Mouse (Mus musculus) fibroblast of lung, adult 2 months (primary cell): Measurements from ENCODE around the gene Ttbk1.
"Not testable (repeated sequence)": the region's sequence is repeated elsewhere in the genome, so short reads cannot be mapped to it uniquely, and the experiment has no call there.

Source experiments
- DNase-seq: peaks from one replicate; pipeline ENCODE4 v3.0.0-alpha.2; 2011; ENCODE audit warnings: low read depth

The Ttbk1 gene

GRCm38 (mm10) chr17:46487431-46487830 lies at the start of gene Ttbk1:
Gene Ttbk1 (minus strand): TSS chr17:46487675.
- no peak for DNase-seq

- DNase-seq, result peak; percentile 19
Observed at GRCm38 (mm10) chr17:46525579-46526307, 38.3 kb upstream of the Ttbk1 start.

- no peak for DNase-seq
Observed at GRCm38 (mm10) chr17:46525065-46525464, 37.6 kb upstream of the Ttbk1 start.

GRCm38 (mm10) chr17:46521963-46522668 lies 34.6 kb upstream of the Ttbk1 start:
- no peak for DNase-seq

GRCm38 (mm10) chr17:46521174-46521573 lies 33.7 kb upstream of the Ttbk1 start:
- DNase-seq, result no peak

GRCm38 (mm10) chr17:46520385-46520979 lies 33.0 kb upstream of the Ttbk1 start:
- no peak for DNase-seq

GRCm38 (mm10) chr17:46519971-46520370 lies 32.5 kb upstream of the Ttbk1 start:
- DNase-seq, result no peak

GRCm38 (mm10) chr17:46513329-46513728 lies 25.9 kb upstream of the Ttbk1 start:
- no peak for DNase-seq

GRCm38 (mm10) chr17:46511059-46511710 lies 23.7 kb upstream of the Ttbk1 start:
- no peak for DNase-seq

- no peak for DNase-seq
Observed at GRCm38 (mm10) chr17:46505617-46506016, 18.1 kb upstream of the Ttbk1 start.

- DNase-seq, result no peak
Observed at GRCm38 (mm10) chr17:46503847-46504638, 16.6 kb upstream of the Ttbk1 start.

GRCm38 (mm10) chr17:46502775-46503174 lies 15.3 kb upstream of the Ttbk1 start:
- DNase-seq, result no peak

GRCm38 (mm10) chr17:46497956-46498355 lies 10.5 kb upstream of the Ttbk1 start:
- DNase-seq, result peak; percentile 42

- peak; percentile 54 for DNase-seq
Observed at GRCm38 (mm10) chr17:46496623-46497434, 9.4 kb upstream of the Ttbk1 start, which contains the start of gene Dnph1. Gene Dnph1 (plus strand): TSS chr17:46496711.

- DNase-seq, result not testable (repeated sequence)
Observed at GRCm38 (mm10) chr17:46496081-46496480, 8.6 kb upstream of the Ttbk1 start.

- no peak for DNase-seq
Observed at GRCm38 (mm10) chr17:46495486-46495885, 8.0 kb upstream of the Ttbk1 start.

GRCm38 (mm10) chr17:46486995-46487394 lies 480 bp downstream of the Ttbk1 start:
- DNase-seq, result no peak

- DNase-seq, result no peak
Observed at GRCm38 (mm10) chr17:46484461-46484875, 3.0 kb downstream of the Ttbk1 start.

- no peak for DNase-seq
Observed at GRCm38 (mm10) chr17:46484021-46484431, 3.4 kb downstream of the Ttbk1 start.

GRCm38 (mm10) chr17:46483561-46484001 lies 3.9 kb downstream of the Ttbk1 start:
- DNase-seq, result no peak

GRCm38 (mm10) chr17:46477286-46477685 lies 10.2 kb downstream of the Ttbk1 start:
- DNase-seq, result no peak
